Mouse (Mus musculus): ENCODE measurements around the gene Pak7. TPM values are rescaled to one million over a fixed set of nuclear protein-coding genes. Genes with fewer than 3 reads are reported as not detected.
"Not testable (repeated sequence)": the region's sequence is repeated elsewhere in the genome, so short reads cannot be mapped to it uniquely, and the experiment has no call there.

Pak7 gene
- polyA plus RNA-seq, 1 experiment from 2014 or later: 3.0 TPM

- Histone ChIP-seq H3K27me3 (ENCODE audit: control insufficient read depth, insufficient read depth, low read length) (no peaks in the 10 kb centered on the region), H3K4me3 (ENCODE audit: low read depth, low read length) (no peak overlapping the region), H3K36me3 (ENCODE audit: control insufficient read depth, insufficient read depth, low read length) (no peaks in the 10 kb centered on the region), H3K4me2 (replicated peaks; ENCODE audit: low read depth, low read length) (no peak overlapping the region), H3K9ac (replicated peaks; ENCODE audit: low read depth, low read length) (no peak overlapping the region), H3K9me3 (ENCODE audit: control insufficient read depth, low read depth, low read length) (no peaks in the 10 kb centered on the region), H3K4me1 (ENCODE audit: control insufficient read depth, insufficient read depth, low read length) (no peaks in the 10 kb centered on the region), H3K27ac (ENCODE audit: low read length) (no peak overlapping the region)
- ATAC-seq (ENCODE audit: insufficient number of reproducible peaks, insufficient read depth, low FRiP score, low read depth): no peak
- 83% methylated on average over 1 of the region's 1 CpGs for WGBS
Observed at GRCm38 (mm10) chr2:136297371-136297770, 90.4 kb downstream of the Pak7 start.

- Histone ChIP-seq H3K9me3 (ENCODE audit: control insufficient read depth, low read depth, low read length) (no peaks in the 10 kb centered on the region), H3K4me3 (ENCODE audit: low read depth, low read length) (no peak overlapping the region), H3K36me3 (ENCODE audit: control insufficient read depth, insufficient read depth, low read length) (no peaks in the 10 kb centered on the region), H3K27me3 (ENCODE audit: control insufficient read depth, insufficient read depth, low read length) (no peaks in the 10 kb centered on the region), H3K9ac (replicated peaks; ENCODE audit: low read depth, low read length) (no peak overlapping the region), H3K4me2 (replicated peaks; ENCODE audit: low read depth, low read length) (no peak overlapping the region), H3K4me1 (ENCODE audit: control insufficient read depth, insufficient read depth, low read length) (no peaks in the 10 kb centered on the region), H3K27ac (ENCODE audit: low read length) (no peak overlapping the region)
- no peak for ATAC-seq (ENCODE audit: insufficient number of reproducible peaks, insufficient read depth, low FRiP score, low read depth)
- WGBS: 77% methylated on average over 1 of the region's 1 CpGs
Observed at GRCm38 (mm10) chr2:136282043-136282442, 105.7 kb downstream of the Pak7 start.

GRCm38 (mm10) chr2:136241960-136242359, 145.8 kb downstream of the Pak7 start:
- H3K27ac ChIP-seq (ENCODE audit: low read length); H3K36me3 ChIP-seq (ENCODE audit: control insufficient read depth, insufficient read depth, low read length); ATAC-seq (ENCODE audit: insufficient number of reproducible peaks, insufficient read depth, low FRiP score, low read depth); H3K4me3 ChIP-seq (ENCODE audit: low read depth, low read length); H3K27me3 ChIP-seq (ENCODE audit: control insufficient read depth, insufficient read depth, low read length); H3K9me3 ChIP-seq (ENCODE audit: control insufficient read depth, low read depth, low read length); H3K9ac ChIP-seq (replicated peaks; ENCODE audit: low read depth, low read length); H3K4me1 ChIP-seq (ENCODE audit: control insufficient read depth, insufficient read depth, low read length); H3K4me2 ChIP-seq (replicated peaks; ENCODE audit: low read depth, low read length): not testable (repeated sequence)
- 83% methylated on average over 4 of the region's 4 CpGs for WGBS

- H3K9me3 ChIP-seq (ENCODE audit: control insufficient read depth, low read depth, low read length): no peaks in the 10 kb centered on the region
- 89% methylated on average over 8 of the region's 8 CpGs for WGBS
- H3K4me1 ChIP-seq (ENCODE audit: control insufficient read depth, insufficient read depth, low read length): no peaks in the 10 kb centered on the region
- no peak overlapping the region for H3K27ac ChIP-seq (ENCODE audit: low read length)
- no peak overlapping the region for H3K9ac ChIP-seq (replicated peaks; ENCODE audit: low read depth, low read length)
- no peak; the same call in 1 of the 2 replicates for ATAC-seq (ENCODE audit: insufficient number of reproducible peaks, insufficient read depth, low FRiP score, low read depth)
- H3K36me3 ChIP-seq (ENCODE audit: control insufficient read depth, insufficient read depth, low read length): no peaks in the 10 kb centered on the region
- no peak overlapping the region for H3K4me2 ChIP-seq (replicated peaks; ENCODE audit: low read depth, low read length)
- H3K4me3 ChIP-seq (ENCODE audit: low read depth, low read length): no peak overlapping the region
- H3K27me3 ChIP-seq (ENCODE audit: control insufficient read depth, insufficient read depth, low read length): no peaks in the 10 kb centered on the region
Observed at GRCm38 (mm10) chr2:136231228-136231627, 156.5 kb downstream of the Pak7 start.

- Histone ChIP-seq H3K27me3 (ENCODE audit: control insufficient read depth, insufficient read depth, low read length) (no peaks in the 10 kb centered on the region), H3K9ac (replicated peaks; ENCODE audit: low read depth, low read length) (no peak overlapping the region), H3K4me2 (replicated peaks; ENCODE audit: low read depth, low read length) (no peak overlapping the region), H3K36me3 (ENCODE audit: control insufficient read depth, insufficient read depth, low read length) (no peaks in the 10 kb centered on the region), H3K9me3 (ENCODE audit: control insufficient read depth, low read depth, low read length) (no peaks in the 10 kb centered on the region), H3K4me1 (ENCODE audit: control insufficient read depth, insufficient read depth, low read length) (no peaks in the 10 kb centered on the region), H3K27ac (ENCODE audit: low read length) (no peak overlapping the region), H3K4me3 (ENCODE audit: low read depth, low read length) (no peak overlapping the region)
- 71% methylated on average over 4 of the region's 4 CpGs for WGBS
- no peak for ATAC-seq (ENCODE audit: insufficient number of reproducible peaks, insufficient read depth, low FRiP score, low read depth)
Observed at GRCm38 (mm10) chr2:136204034-136204433, 183.7 kb downstream of the Pak7 start.

- Histone ChIP-seq H3K4me2 (replicated peaks; ENCODE audit: low read depth, low read length) (no peak overlapping the region), H3K27me3 (ENCODE audit: control insufficient read depth, insufficient read depth, low read length) (no peaks in the 10 kb centered on the region), H3K4me1 (ENCODE audit: control insufficient read depth, insufficient read depth, low read length) (no peaks in the 10 kb centered on the region), H3K4me3 (ENCODE audit: low read depth, low read length) (no peak overlapping the region), H3K36me3 (ENCODE audit: control insufficient read depth, insufficient read depth, low read length) (no peaks in the 10 kb centered on the region), H3K9ac (replicated peaks; ENCODE audit: low read depth, low read length) (no peak overlapping the region), H3K27ac (ENCODE audit: low read length) (no peak overlapping the region), H3K9me3 (ENCODE audit: control insufficient read depth, low read depth, low read length) (no peaks in the 10 kb centered on the region)
- whole genome bisulfite sequencing: 85% methylated on average over 3 of the region's 3 CpGs
- ATAC-seq (ENCODE audit: insufficient number of reproducible peaks, insufficient read depth, low FRiP score, low read depth): no peak
Observed at GRCm38 (mm10) chr2:136175030-136175429, 212.7 kb downstream of the Pak7 start.

- 89% methylated on average over 7 of the region's 7 CpGs for WGBS
Observed at GRCm38 (mm10) chr2:136150752-136151151, 237.0 kb downstream of the Pak7 start.

GRCm38 (mm10) chr2:136149530-136149929, 238.2 kb downstream of the Pak7 start:
- Histone ChIP-seq H3K27me3 (ENCODE audit: control insufficient read depth, insufficient read depth, low read length) (no peaks in the 10 kb centered on the region), H3K4me3 (ENCODE audit: low read depth, low read length) (no peak overlapping the region), H3K9ac (replicated peaks; ENCODE audit: low read depth, low read length) (no peak overlapping the region), H3K4me1 (ENCODE audit: control insufficient read depth, insufficient read depth, low read length) (no peaks in the 10 kb centered on the region), H3K4me2 (replicated peaks; ENCODE audit: low read depth, low read length) (no peak overlapping the region), H3K9me3 (ENCODE audit: control insufficient read depth, low read depth, low read length) (no peaks in the 10 kb centered on the region), H3K36me3 (ENCODE audit: control insufficient read depth, insufficient read depth, low read length) (no peaks in the 10 kb centered on the region), H3K27ac (ENCODE audit: low read length) (no peak overlapping the region)
- 22% methylated on average over 4 of the region's 4 CpGs for WGBS
- ATAC-seq (ENCODE audit: insufficient number of reproducible peaks, insufficient read depth, low FRiP score, low read depth): no peak; the same call in 1 of the 2 replicates

More at GRCm38 (mm10) chr2:136150752-136151151, 237.0 kb downstream of the Pak7 start:
- no peak; the same call in 1 of the 2 replicates for ATAC-seq (ENCODE audit: insufficient number of reproducible peaks, insufficient read depth, low FRiP score, low read depth)
- Histone ChIP-seq H3K36me3 (ENCODE audit: control insufficient read depth, insufficient read depth, low read length) (no peaks in the 10 kb centered on the region), H3K9me3 (ENCODE audit: control insufficient read depth, low read depth, low read length) (no peaks in the 10 kb centered on the region), H3K4me2 (replicated peaks; ENCODE audit: low read depth, low read length) (no peak overlapping the region), H3K27ac (ENCODE audit: low read length) (no peak overlapping the region), H3K4me1 (ENCODE audit: control insufficient read depth, insufficient read depth, low read length) (no peaks in the 10 kb centered on the region), H3K4me3 (ENCODE audit: low read depth, low read length) (no peak overlapping the region), H3K9ac (replicated peaks; ENCODE audit: low read depth, low read length) (no peak overlapping the region), H3K27me3 (ENCODE audit: control insufficient read depth, insufficient read depth, low read length) (no peaks in the 10 kb centered on the region)

GRCm38 (mm10) chr2:136148999-136149398, 238.8 kb downstream of the Pak7 start:
- Histone ChIP-seq H3K27ac (ENCODE audit: low read length) (no peak overlapping the region), H3K4me1 (ENCODE audit: control insufficient read depth, insufficient read depth, low read length) (no peaks in the 10 kb centered on the region), H3K4me2 (replicated peaks; ENCODE audit: low read depth, low read length) (no peak overlapping the region), H3K36me3 (ENCODE audit: control insufficient read depth, insufficient read depth, low read length) (no peaks in the 10 kb centered on the region), H3K9me3 (ENCODE audit: control insufficient read depth, low read depth, low read length) (no peaks in the 10 kb centered on the region), H3K9ac (replicated peaks; ENCODE audit: low read depth, low read length) (no peak overlapping the region), H3K27me3 (ENCODE audit: control insufficient read depth, insufficient read depth, low read length) (no peaks in the 10 kb centered on the region), H3K4me3 (ENCODE audit: low read depth, low read length) (no peak overlapping the region)
- 4% methylated on average over 6 of the region's 6 CpGs for WGBS
- ATAC-seq (ENCODE audit: insufficient number of reproducible peaks, insufficient read depth, low FRiP score, low read depth): peak; percentile 79; the same call in 1 of the 2 replicates
